8 mouse cellular contexts compared by ENCODE assay signal in the genomic region with DNA sequence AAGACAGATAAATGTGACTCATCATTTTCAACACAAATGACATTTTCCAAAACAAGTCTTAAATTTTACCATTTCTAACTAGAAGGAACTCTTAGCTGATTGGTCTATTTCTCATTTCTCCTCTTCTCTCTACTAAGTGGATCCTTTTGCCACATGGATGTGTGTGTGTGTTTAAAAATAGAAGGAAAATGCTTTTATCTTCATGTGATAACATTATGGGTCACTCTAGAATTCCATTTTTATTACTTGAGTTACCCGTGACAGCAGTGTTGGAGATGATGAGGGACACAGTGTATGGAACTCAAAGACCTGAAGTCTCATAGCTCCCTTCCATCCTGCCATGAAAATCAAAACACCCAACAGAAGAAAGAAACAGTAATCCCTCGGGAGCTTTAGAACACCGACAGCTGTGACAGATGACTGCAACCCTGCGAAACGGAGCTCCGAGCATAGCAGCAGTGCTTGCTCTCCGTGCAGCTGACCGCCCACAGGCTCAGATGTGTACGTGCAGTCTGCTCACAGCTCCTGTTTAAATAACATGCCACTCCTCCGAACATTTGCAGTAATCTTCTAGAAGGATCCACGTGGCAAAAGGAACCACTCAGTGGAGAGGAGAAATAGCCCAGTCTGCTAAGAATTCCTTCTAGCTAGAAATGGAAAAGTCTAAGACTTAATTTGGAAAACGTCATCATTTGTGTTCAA. TPM values are rescaled to one million over a fixed set of nuclear protein-coding genes. Genes with fewer than 3 reads are reported as not detected.
DNase-seq lines count a peak whose midpoint lies in the region; ATAC-seq lines count a peak whose summit lies in the region.

No protein-coding gene starts in this region.

- H3K9me3 ChIP-seq in embryonic facial prominence, embryonic 13.5 days, result no peaks in the 10 kb centered on the region
- no peaks in the 10 kb centered on the region for H3K9me3 ChIP-seq in intestine, embryonic 14.5 days (ENCODE audit: control insufficient read depth, low read length)
- no peaks in the 10 kb centered on the region for H3K9me3 ChIP-seq in midbrain, embryonic 14.5 days (ENCODE audit: control insufficient read depth, low read length)

- H3K27me3 ChIP-seq in embryonic facial prominence, embryonic 13.5 days, result no peaks in the 10 kb centered on the region
- H3K27me3 ChIP-seq in intestine, embryonic 14.5 days (replicated peaks; ENCODE audit: control insufficient read depth, insufficient read depth, low read length), result no peaks in the 10 kb centered on the region
- H3K27me3 ChIP-seq in midbrain, embryonic 14.5 days (ENCODE audit: control insufficient read depth, insufficient read depth, low read length), result no peaks in the 10 kb centered on the region

- no peak overlapping the region for H3K4me3 ChIP-seq in embryonic facial prominence, embryonic 13.5 days
- H3K4me3 ChIP-seq in intestine, embryonic 14.5 days (ENCODE audit: low read depth, low read length), result no peak overlapping the region
- H3K4me3 ChIP-seq in midbrain, embryonic 14.5 days (replicated peaks; ENCODE audit: low read depth, low read length), result no peak overlapping the region

- no peaks in the 10 kb centered on the region for H3K36me3 ChIP-seq in embryonic facial prominence, embryonic 13.5 days
- no peaks in the 10 kb centered on the region for H3K36me3 ChIP-seq in intestine, embryonic 14.5 days (ENCODE audit: control insufficient read depth, insufficient read depth, low read length)
- no peaks in the 10 kb centered on the region for H3K36me3 ChIP-seq in midbrain, embryonic 14.5 days (ENCODE audit: control insufficient read depth, insufficient read depth, low read length)

- no peak overlapping the region for H3K27ac ChIP-seq in embryonic facial prominence, embryonic 13.5 days
- no peak overlapping the region for H3K27ac ChIP-seq in intestine, embryonic 14.5 days (ENCODE audit: low read depth)
- H3K27ac ChIP-seq in midbrain, embryonic 14.5 days (replicated peaks; ENCODE audit: low read depth, low read length), result no peak overlapping the region

- 27% methylated on average over 12 of the region's 12 CpGs for WGBS in embryonic facial prominence, embryonic 13.5 days
- WGBS in intestine, embryonic 14.5 days, result 6% methylated on average over 12 of the region's 12 CpGs
- WGBS in midbrain, embryonic 14.5 days, result 14% methylated on average over 12 of the region's 12 CpGs

- ATAC-seq in embryonic facial prominence, embryonic 13.5 days (ENCODE audit: insufficient number of reproducible peaks, insufficient read depth, low FRiP score, low TSS enrichment, low read depth), result no peak
- peak; percentile 80 for ATAC-seq in intestine, embryonic 14.5 days (replicated peaks; ENCODE audit: low FRiP score, low TSS enrichment, low read depth)
- ATAC-seq in midbrain, embryonic 14.5 days (ENCODE audit: low FRiP score, low TSS enrichment), result peak; percentile 63; the same call in 1 of the 2 replicates

- no peak overlapping the region for H3K9ac ChIP-seq in embryonic facial prominence, embryonic 13.5 days
- no peak overlapping the region for H3K9ac ChIP-seq in intestine, embryonic 14.5 days (ENCODE audit: low read length)
- no peak overlapping the region for H3K9ac ChIP-seq in midbrain, embryonic 14.5 days (replicated peaks; ENCODE audit: low read length)

- H3K4me1 ChIP-seq in embryonic facial prominence, embryonic 13.5 days, result peaks cover 10% of the 10 kb centered on the region; the same call in 1 of the 2 replicates
- peaks cover 8% of the 10 kb centered on the region; the same call in 1 of the 2 replicates for H3K4me1 ChIP-seq in intestine, embryonic 14.5 days (replicated peaks; ENCODE audit: control insufficient read depth, insufficient read depth, low read length)
- H3K4me1 ChIP-seq in midbrain, embryonic 14.5 days (ENCODE audit: control insufficient read depth, insufficient read depth, low read length), result peaks cover 13% of the 10 kb centered on the region; the same call in 1 of the 2 replicates

- peak overlapping the region; percentile 26; the same call in 1 of the 2 replicates for H3K4me2 ChIP-seq in embryonic facial prominence, embryonic 13.5 days
- peak overlapping the region; percentile 39 for H3K4me2 ChIP-seq in intestine, embryonic 14.5 days (ENCODE audit: low read length)
- H3K4me2 ChIP-seq in midbrain, embryonic 14.5 days (ENCODE audit: low read length), result peak overlapping the region; percentile 34

- peak; percentile 49 for DNase-seq in left cerebral cortex, adult 11 months (ENCODE audit: low spot score)
- DNase-seq in left cerebral cortex, postnatal 4 days, result no peak
- peak; percentile 63 for DNase-seq in intestine, embryonic 14.5 days (ENCODE audit: low spot score)
- peak; percentile 76 for DNase-seq in midbrain, embryonic 14.5 days
- DNase-seq in cerebellum, adult 18-20 months, result no peak
- no peak for DNase-seq in gastrocnemius, adult 18-20 months (ENCODE audit: low spot score)
- DNase-seq in cerebellum, postnatal 36 days, result no peak

- intact Hi-C loops in left cerebral cortex, postnatal 4 days (cut with DNase I), result no loop called here

RNA-seq across cellular contexts. Expression of gene Best3, which starts 27.7 kb away (rescaled TPM):
- under 1 TPM in 1 of 2 experiments, not detected in 1; 0.16 TPM for total RNA-seq in left cerebral cortex, postnatal 4 days (2021)
- 0.21 and 0.22 TPM in 2 replicates for polyA plus RNA-seq in embryonic facial prominence, embryonic 13.5 days (2015; fragmentation: Nextera tagmentation; extraction: Ambion mirVana)
- 0.07 TPM in 1 of 2 replicates, not detected in the other for polyA plus RNA-seq in intestine, embryonic 14.5 days (2014; fragmentation: Nextera tagmentation; extraction: Ambion mirVana)
- 0.12 TPM in 1 of 2 replicates, not detected in the other for polyA plus RNA-seq in midbrain, embryonic 14.5 days (2014; fragmentation: Nextera tagmentation; extraction: Ambion mirVana)
- 10 to 100 TPM; 23.5 to 29.6 TPM for total RNA-seq in gastrocnemius, adult 18-20 months (2021)

RNA-seq across cellular contexts. Expression of gene Lrrc10, which starts 31.3 kb away (rescaled TPM):
- total RNA-seq in left cerebral cortex, postnatal 4 days (2021), result not detected
- 0.43 TPM in 1 of 2 replicates, not detected in the other for polyA plus RNA-seq in embryonic facial prominence, embryonic 13.5 days (2015; fragmentation: Nextera tagmentation; extraction: Ambion mirVana)
- polyA plus RNA-seq in intestine, embryonic 14.5 days (2014; fragmentation: Nextera tagmentation; extraction: Ambion mirVana), result 0.12 TPM in 1 of 2 replicates, not detected in the other
- polyA plus RNA-seq in midbrain, embryonic 14.5 days (2014; fragmentation: Nextera tagmentation; extraction: Ambion mirVana), result not detected in 2 replicates
- under 1 TPM in 1 of 2 experiments, not detected in 1; 0.37 TPM for total RNA-seq in gastrocnemius, adult 18-20 months (2021)

RNA-seq across cellular contexts. Expression of gene Gm10271, which starts 41.4 kb away (rescaled TPM):
- total RNA-seq in left cerebral cortex, postnatal 4 days (2021), result not detected
- not detected in 2 replicates for polyA plus RNA-seq in embryonic facial prominence, embryonic 13.5 days (2015; fragmentation: Nextera tagmentation; extraction: Ambion mirVana)
- not detected in 2 replicates for polyA plus RNA-seq in intestine, embryonic 14.5 days (2014; fragmentation: Nextera tagmentation; extraction: Ambion mirVana)
- polyA plus RNA-seq in midbrain, embryonic 14.5 days (2014; fragmentation: Nextera tagmentation; extraction: Ambion mirVana), result not detected in 2 replicates
- total RNA-seq in gastrocnemius, adult 18-20 months (2021), result not detected

RNA-seq across cellular contexts. Expression of gene Cct2, which starts 49.8 kb away (rescaled TPM):
- 100 to 1,000 TPM; 282 to 298 TPM for total RNA-seq in left cerebral cortex, postnatal 4 days (2021)
- 257 and 258 TPM in 2 replicates for polyA plus RNA-seq in embryonic facial prominence, embryonic 13.5 days (2015; fragmentation: Nextera tagmentation; extraction: Ambion mirVana)
- 280 and 295 TPM in 2 replicates for polyA plus RNA-seq in intestine, embryonic 14.5 days (2014; fragmentation: Nextera tagmentation; extraction: Ambion mirVana)
- polyA plus RNA-seq in midbrain, embryonic 14.5 days (2014; fragmentation: Nextera tagmentation; extraction: Ambion mirVana), result 255 and 277 TPM in 2 replicates
- 100 to 1,000 TPM; 110 to 112 TPM for total RNA-seq in gastrocnemius, adult 18-20 months (2021)

Comparison
In these comparisons a context has a peak if more than half of its experiments do, and no peak if none do; other contexts are left out.
1. DNase-seq: peak in left cerebral cortex, adult 11 months (single experiment), intestine, embryonic 14.5 days (single experiment) and midbrain, embryonic 14.5 days (single experiment); none in left cerebral cortex, postnatal 4 days (single experiment), cerebellum, adult 18-20 months (0 of 2), gastrocnemius, adult 18-20 months (single experiment) and cerebellum, postnatal 36 days (0 of 2).
2. Peak in every context shown above with its lines, with median percentiles within 50 percentile points of each other: H3K4me2 ChIP-seq.